Mouse (Mus musculus) heart, postnatal 4 days (tissue): ENCODE measurements around the gene Bbs5. TPM values are rescaled to one million over a fixed set of nuclear protein-coding genes. Genes with fewer than 3 reads are reported as not detected.
"Not testable (repeated sequence)": the region's sequence is repeated elsewhere in the genome, so short reads cannot be mapped to it uniquely, and the experiment has no call there.

Experiments used
- DNase-seq: peaks from one replicate; pipeline ENCODE4 v3.0.0; 2021
- total RNA-seq, 2 experiments: library from RNA; stranded (reverse); gene quantifications; 2 replicates each; pipeline ENCODE4 v1.2.3; 2021

The Bbs5 gene
- total RNA-seq, 2 experiments from 2014 or later, result 4.2 to 5.6 TPM

DNA sequence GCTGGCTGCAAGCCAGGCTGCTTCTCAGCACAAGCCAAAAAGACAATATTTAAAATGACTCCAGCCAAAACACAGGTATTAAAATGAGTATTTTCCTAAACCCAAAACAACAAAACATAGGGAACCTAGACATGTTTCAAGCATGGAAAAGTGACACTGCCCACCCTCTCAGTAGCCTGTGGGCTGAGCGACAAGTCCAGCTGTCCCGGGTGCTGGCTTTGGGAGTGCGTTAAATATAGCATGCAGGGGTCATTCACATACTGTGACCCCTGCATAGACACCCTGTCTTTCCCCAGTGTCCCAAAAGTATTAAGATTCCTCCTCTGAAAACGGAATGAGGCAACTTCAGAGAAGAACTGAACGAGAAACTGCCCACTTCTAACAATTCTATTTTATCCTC is 26.8 kb downstream of the Bbs5 start:
- peak; percentile 20 for DNase-seq

DNA sequence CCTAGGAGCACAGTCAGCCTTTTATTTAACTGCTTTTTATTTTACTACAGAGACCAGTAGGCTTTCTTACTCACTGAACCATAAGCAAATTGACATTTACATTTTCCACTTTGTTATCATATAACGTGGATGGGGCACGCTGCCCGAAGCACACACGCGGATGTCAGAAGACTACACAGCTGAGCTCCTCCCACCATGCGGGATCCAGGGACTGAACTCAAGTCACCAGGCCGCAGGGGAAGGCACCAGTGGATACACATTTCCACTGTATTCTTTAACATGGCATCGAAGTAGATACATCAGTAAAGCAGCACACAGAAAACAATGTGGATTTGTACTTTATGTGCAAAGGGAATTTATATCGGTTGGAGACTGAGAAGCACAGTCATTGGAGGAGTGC is 28.3 kb downstream of the Bbs5 start:
- no peak for DNase-seq

DNA sequence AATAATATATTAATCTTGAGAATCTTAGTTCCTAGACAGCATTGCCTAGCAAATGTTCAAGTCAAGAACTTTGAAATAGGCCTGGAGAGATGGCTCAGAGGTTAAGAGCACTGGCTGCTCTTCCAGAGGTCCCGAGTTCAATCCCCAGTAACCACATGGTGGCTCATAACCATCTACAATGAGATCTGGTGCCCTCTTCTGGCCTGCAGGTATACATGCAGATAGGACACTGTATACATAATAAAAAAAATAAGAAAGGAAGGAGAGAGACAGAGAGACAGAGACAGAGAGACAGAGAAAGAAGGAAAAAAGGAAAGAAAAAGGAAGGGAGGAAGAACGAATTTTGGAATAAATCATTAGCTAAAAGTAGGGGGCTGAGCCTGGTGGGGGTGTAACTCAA is 29.7 kb downstream of the Bbs5 start:
- DNase-seq, result no peak

DNA sequence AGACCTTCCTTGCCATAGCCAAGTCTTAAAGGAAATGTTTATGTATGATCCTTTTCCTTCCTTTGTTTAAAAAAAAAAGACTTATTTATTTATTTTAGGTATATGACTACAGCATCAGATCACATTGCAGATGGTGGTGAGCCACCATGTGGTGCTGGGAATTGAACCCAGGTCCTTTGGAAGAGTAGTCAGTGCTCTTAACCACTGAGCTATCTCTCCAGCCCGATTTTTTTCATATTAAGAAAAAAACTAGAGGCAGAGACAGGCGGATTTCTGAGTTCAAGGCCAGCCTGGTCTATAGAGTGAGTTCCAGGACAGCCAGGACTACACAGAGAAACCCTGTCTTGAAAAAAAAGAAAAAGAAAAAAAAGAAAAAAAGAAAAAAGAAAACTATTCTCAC is 30.2 kb downstream of the Bbs5 start:
- not testable (repeated sequence) for DNase-seq

DNA sequence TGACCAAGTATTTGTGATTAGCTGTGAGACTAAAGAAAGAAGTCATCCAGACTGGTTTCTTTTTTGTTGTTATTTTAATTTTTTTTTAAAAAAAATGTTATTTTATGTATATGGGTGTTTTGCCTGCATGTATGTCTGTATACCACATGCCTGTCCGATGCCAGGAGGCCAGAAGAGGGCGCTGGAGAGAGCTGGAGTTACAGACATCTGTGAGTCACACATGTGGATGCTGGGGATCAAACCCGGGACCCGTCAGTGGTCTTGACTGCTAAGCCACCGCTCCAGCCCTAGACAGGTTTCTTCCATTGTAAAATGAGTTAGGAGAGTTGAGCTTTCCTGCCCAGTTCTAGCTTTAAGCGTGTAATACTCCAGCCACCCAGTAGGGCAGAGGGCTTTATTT is 33.0 kb downstream of the Bbs5 start:
- peak; percentile 13 for DNase-seq

DNA sequence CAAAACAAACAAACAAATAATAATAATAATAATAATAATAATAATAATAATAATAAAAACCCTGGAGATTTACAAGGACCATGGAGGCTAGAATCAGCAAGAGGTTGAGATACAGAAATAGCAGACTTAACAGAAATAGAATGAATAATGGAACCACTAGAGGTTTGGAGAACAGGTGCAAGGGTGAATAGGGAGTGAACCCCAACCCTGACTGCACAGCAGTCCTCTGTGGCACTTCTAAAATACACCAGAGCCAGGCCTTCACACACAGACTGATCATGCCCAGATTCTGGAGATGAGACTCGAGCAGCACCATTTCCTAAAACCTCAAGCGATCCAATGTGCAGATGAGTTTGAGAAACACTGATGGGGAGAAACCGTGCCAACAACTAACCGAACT is 35.0 kb downstream of the Bbs5 start:
- DNase-seq, result no peak

DNA sequence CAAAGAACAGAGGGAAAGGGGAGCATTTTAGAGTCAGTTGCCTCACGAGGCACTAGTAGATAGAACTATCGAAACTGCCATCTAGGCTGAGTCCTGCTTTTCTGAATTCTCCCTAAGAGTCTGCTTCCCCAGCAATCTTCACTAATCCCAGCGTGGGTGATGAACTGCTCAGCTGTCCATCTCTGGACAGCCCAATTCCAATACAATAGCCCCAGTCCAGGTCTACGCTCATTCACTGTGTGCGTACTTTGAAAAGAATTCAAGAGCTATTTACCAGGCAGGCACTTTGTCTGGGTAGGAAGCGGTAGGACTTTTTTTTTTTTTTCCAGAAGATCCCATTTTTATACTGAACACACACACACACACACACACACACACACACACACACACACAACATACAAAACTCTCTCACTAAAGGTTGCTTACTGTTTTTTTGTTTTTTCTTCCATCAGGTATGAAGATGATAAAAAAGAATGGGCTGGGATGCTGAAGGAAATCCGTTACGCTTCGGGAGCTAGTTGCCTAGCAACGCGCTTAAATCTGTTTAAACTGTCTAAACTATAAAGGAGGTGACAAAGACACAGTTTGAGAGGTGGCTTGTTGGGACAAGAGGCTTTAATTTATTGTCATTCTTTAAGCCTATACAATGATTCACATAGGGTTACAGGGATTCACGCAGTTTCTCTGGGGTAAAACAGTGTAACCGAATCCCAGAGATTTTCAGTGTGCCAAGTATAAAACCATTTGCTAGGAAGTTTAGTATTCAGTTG is 36.2 kb downstream of the Bbs5 start:
- no peak for DNase-seq

DNA sequence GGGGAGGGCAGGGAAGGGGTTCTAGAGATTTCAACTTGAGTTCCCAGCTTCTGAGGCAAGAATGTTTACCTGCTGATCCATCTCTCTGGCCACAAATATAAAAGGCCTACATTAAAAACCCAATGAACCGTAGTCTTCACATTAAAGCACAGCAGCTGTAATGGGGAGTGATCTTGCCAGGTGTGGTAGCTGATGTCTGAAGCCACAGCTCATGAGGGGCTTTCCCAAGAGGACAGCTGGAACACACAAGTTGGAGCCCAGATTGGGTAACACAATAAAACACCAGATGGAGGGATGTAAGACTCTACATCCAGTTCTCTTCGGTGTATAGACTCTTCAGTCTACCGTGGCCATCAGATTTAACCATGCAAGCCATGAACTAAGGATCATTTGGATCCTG is 37.5 kb downstream of the Bbs5 start:
- no peak for DNase-seq

DNA sequence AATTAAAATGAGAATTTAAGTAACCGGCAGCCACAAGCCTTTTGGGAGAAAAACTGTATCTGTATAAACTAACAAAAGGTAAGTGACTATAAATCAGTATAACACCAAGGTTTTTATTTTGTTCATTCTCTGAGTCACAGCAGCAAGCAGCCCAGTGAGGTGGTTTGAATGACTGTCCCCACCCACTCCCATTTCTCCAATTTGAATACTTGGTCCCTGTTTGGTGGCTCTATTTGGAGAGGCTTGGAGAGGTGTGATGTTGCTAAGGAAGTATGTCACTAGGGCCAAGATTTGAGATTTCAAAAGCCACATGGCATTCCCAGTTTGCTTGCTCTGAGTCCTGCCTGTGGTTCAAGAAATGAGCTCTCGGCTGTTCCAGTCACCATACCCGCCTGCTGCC is 43.2 kb downstream of the Bbs5 start:
- no peak for DNase-seq

DNA sequence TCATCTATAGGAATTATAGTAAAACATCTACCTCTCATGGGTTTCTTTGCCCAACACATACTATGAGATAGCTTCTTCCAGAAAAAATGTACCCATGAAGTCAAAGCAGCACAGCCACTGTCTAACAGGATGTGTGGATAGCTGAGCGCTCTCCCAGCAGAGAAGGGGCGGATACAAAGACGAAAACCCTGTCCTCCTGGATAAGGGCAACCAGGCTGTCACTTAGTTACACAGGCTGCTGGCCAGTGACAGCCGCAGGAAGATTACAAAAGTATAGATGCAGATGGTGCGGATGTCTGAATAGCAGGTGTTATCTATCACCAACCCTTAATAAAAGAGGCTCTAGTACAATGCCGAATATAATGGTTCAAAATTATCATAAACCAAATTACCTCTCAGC is 43.9 kb downstream of the Bbs5 start:
- DNase-seq, result no peak

DNA sequence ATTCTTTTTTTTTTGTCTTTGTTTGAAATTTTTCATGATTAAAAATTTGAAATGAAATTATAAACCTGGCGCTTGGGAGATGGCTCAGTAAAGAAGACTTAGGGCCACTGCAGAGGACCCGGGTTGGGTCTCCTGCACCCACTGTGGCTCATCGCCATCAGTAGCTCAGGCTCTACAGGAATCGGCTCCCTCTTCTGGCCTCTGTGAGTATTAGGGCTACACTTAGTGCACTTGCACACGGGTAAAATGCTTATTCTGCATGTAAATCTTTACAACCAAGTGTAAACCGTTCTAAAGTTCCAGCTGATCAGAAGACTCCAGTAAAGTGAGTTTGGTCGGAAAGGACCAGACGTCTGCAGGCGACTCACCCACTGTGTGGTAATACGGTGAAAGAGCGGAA is 46.5 kb downstream of the Bbs5 start:
- no peak for DNase-seq

DNA sequence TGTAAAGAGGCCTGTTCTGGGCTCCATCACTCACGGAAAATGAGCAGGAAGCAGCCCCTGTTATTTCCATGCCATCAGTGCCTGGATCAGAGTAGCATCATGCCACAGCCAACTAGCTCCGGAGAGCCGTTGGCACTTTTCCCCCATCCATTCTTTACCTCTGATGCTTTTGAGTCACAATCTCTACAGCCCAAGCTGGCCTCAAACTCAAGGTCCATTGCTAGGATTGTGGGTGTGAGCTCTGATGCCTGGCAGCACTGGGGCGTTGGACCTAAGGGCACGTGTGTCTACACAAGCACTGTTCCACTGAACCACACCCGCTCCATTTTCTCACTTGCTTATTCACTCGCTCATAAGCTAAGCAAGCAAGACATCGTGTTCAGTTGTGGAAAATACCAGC is 53.5 kb downstream of the Bbs5 start:
- DNase-seq, result no peak

DNA sequence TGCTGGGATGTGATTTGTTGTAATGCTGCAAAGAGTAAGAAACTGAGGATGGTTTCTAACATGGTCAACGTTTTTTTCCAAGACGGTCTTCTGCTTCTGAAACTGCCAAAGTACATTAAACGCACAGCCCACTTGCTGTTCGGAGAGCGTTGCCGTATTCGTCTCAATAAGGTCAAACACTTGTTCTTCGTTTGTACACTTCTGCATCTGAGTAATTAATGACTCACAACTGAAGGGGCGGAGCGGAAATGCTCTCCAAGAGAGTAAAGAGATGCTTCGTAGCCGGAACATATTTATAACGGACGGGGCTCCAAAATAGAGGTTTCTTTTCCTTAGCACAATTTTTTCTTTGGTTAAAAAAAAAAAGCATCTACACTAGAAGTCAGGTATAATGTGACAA is 65.2 kb downstream of the Bbs5 start:
- DNase-seq, result no peak

DNA sequence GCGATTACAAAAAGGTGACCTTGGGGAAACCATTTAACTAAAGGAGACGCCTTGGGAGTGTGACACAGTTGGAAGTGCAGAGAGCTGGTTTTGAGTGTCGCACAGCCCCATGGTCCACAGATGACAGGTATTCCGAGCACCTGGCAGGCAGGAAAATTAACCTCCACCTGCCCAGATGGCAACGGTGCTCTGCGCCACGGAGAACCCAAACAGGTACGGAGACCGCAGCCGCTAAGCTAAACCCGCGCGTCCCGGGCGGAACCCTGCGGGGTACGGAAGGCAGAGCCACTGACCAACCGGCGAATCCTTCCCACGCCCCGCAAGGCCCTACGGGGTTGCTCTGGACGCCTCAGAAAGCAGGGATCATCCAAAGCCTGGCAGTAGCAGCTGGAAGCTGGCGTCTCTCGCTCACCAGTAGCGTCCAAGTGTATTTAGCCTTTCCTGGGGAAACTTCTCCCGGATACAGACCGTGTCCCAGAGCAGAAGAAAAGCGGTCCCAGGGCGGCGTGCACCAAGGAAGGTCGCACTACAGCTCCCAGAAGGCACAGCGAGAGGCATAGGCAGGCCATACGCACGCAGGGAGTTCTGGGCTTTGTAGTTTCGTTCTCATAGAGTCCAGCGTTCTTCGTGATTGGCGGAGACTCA is 66.1 kb downstream of the Bbs5 start, which contains the start of gene Fastkd1:
Gene Fastkd1 (minus strand): TSS at position 536 of the 645 bp plus-strand sequence.
- DNase-seq, result peak; percentile 85

DNA sequence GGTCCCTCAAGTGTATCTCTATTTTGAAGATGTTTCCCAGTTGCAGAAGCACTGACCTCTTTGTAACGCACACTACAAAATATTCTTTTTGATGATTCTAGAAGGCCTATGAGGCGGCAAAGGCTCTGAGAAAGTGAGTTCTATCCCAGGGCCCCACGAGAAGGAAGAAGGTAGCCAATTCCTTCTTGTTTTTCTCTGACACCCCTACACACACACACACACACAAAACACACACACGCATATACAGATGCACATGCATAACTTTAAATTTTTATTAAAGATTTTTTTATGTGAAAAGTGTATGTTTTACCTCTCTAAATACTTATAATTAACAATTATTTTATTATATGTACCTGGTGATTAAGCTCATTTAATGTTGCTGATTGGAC is 66.6 kb downstream of the Bbs5 start:
- no peak for DNase-seq

DNA sequence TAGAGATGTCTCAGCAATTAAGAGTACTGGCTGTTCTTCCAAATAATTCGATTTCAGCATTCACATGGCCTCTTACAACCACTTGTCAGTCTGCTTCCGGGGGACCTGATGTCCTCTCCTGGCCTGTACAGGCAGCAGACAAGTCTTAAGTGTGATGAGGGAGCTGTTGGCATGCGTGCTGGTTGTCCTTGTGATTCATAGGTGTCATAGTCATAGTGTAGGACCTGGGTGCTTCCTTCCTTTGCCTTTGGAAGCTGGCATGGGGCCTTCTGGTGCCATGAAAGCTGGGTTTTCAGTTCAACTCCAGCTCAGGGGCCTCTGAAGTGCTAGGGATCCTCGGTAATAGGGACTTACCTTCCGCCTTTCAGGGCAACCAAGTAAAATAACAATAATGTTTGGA is 67.2 kb downstream of the Bbs5 start:
- no peak for DNase-seq

DNA sequence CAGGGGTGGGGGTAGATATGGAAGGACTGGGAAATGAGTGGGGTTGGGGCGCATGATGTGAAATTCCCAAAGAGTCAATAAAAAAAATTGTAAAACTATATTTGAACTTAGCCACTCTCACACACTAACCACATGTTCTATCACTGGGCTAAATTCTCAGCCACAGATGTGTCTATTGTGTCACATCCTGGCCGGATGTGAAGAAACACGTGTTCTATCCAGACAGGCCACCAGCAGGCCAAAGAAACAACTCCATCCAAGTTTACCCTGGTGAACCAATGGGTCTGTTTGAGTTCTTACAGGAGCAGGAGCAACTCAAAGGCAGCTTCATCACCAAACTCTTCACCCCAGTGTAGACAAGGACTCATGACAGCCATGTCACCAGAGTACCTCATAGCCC is 69.5 kb downstream of the Bbs5 start:
- DNase-seq, result no peak

Other genes with a start within 250 kb of the Bbs5 start
- 1 to 10 TPM; 1.2 TPM for gene Lrp2, start 61.1 kb upstream of the Bbs5 start, total RNA-seq
- gene Klhl41, start 22.9 kb downstream of the Bbs5 start, total RNA-seq, result 10 to 100 TPM; 86.3 to 87.5 TPM
- 10 to 100 TPM; 26.8 to 28.2 TPM for gene Fastkd1, start 66.3 kb downstream of the Bbs5 start, total RNA-seq
- 10 to 100 TPM; 56.7 to 59.9 TPM for gene Ppig, start 75.4 kb downstream of the Bbs5 start, total RNA-seq
- under 1 TPM; 0.43 to 0.99 TPM for gene Ccdc173, start 142.4 kb downstream of the Bbs5 start, total RNA-seq
- gene Phospho2, start 142.5 kb downstream of the Bbs5 start, total RNA-seq, result 10 to 100 TPM; 12.2 to 15.3 TPM
- 10 to 100 TPM; 56.7 to 62.7 TPM for gene Klhl23, start 174.8 kb downstream of the Bbs5 start, total RNA-seq
- gene Ssb, start 214.4 kb downstream of the Bbs5 start, total RNA-seq, result 100 to 1,000 TPM; 112 to 114 TPM
- gene Mettl5, start 238.4 kb downstream of the Bbs5 start, total RNA-seq, result 10 to 100 TPM; 21.6 to 22.1 TPM